9 mouse cellular contexts compared by ENCODE assay signal in the genomic region with DNA sequence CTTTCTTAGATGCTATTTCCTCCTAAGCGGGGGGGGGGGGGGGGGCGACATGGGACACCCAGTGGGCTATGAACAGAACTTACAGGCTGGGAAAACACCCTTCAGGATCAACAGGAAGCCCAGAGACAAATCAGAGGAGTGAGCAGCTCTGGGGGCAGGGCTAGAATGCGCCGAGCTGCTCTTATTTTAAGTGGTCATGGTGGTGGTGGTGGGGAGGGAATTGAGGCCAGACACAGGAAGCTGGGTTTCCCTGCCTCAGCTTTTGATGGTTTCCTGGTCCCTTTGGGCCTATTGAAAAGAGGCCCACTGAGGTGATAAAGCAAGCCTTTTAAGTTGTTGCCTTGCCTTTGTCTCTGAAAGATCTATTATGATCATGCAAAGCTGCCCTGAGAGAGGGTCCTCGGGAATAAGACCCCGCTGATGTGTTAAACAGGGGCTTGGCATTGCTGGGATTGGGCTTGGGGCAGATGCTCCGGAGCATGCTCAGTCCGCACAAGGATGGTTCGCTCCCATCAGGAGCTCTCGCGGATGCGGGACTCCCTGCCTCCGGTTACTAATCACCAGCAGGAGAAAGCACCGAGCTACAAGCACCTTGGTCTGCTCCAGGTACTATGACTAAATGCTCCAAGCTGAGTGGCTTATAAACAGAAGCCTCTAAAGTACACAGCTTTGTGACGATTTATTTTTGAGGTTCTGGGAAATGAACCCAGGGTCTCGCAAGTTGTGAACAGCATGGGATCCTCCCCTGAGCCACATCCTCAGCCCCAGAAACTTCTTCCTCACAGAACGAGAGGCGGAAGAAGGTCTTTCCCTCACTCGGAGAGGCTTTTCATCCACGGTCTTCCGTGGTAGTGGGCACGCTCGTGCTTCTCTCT. TPM values are rescaled to one million over a fixed set of nuclear protein-coding genes. Genes with fewer than 3 reads are reported as not detected.
DNase-seq lines count a peak whose midpoint lies in the region; ATAC-seq and TF ChIP-seq lines count a peak whose summit lies in the region.
"Had no signal": no experiment of that assay in that cellular context is flagged by ENCODE, and none has a peak within 500 bp of the region (broad histone marks: within the 10 kb centered on the region; RNA-seq: fewer than 3 reads in every experiment).

No protein-coding gene starts in this region.

- no peak for TF ChIP-seq POLR2A in CH12.LX (IDR thresholded peaks at IDR 0.05; ENCODE audit: low read depth, low read length)
- TF ChIP-seq POLR2A in cerebellum, adult 2 months (IDR thresholded peaks at IDR 0.05; ENCODE audit: borderline replicate concordance, insufficient read depth, low read length), result no peak

- H3K4me2 ChIP-seq in CH12.LX (ENCODE audit: insufficient read depth, low read depth, poor library complexity, severe bottlenecking), result no peak overlapping the region; the same call in 1 of the 2 replicates
- H3K4me2 ChIP-seq: lung, embryonic 14.5 days had no signal

- H3K4me3 ChIP-seq in CH12.LX (replicated peaks in 1 of 3; ENCODE audit: low read depth in 2 of 3, low read length in 2 of 3, poor library complexity in 1 of 3), result no peak overlapping the region
- no peak overlapping the region for H3K4me3 ChIP-seq in cerebellum, adult 2 months (replicated peaks; ENCODE audit: insufficient read depth, low read depth, low read length)

- no peaks in the 10 kb centered on the region for H3K9me3 ChIP-seq in CH12.LX (replicated peaks; ENCODE audit: low read length)

- TF ChIP-seq CTCF in CH12.LX (conservative IDR thresholded peaks at IDR 0.05 in 1 of 2, IDR thresholded peaks at IDR 0.05 in 1 of 2; ENCODE audit: low read depth in 2 of 2, low read length in 2 of 2), result no peak
- TF ChIP-seq CTCF in cerebellum, adult 2 months (IDR thresholded peaks at IDR 0.05; ENCODE audit: borderline replicate concordance, insufficient read depth, low read depth, low read length), result no peak

- in situ Hi-C loops in CH12.LX (cut with MboI; ENCODE audit: low pct_ligation_motif_present, low pct_unique_long_range_greater_than_20kb, low sequenced_read_pairs), result loop anchor here (25.0 kb wide), 1 partner anchor 323 kb away; a partner anchor contains a TSS

- TF ChIP-seq EP300 in CH12.LX (IDR thresholded peaks at IDR 0.05; ENCODE audit: low read length), result no peak

- H3K27me3 ChIP-seq in CH12.LX (replicated peaks), result no peaks in the 10 kb centered on the region
- H3K27me3 ChIP-seq in cerebellum, adult 2 months (ENCODE audit: control insufficient read depth, insufficient read depth, low read length), result no peaks in the 10 kb centered on the region

- H3K27ac ChIP-seq in CH12.LX (ENCODE audit: insufficient read depth, low read depth), result no peak overlapping the region
- H3K27ac ChIP-seq in cerebellum, adult 2 months (ENCODE audit: insufficient read depth, low read length), result no peak overlapping the region

- DNase-seq in CD4-positive, CD25-positive, alpha-beta regulatory T cell, adult 2 months (ENCODE audit: low read depth, low spot score), result peak; percentile 66
- DNase-seq in CH12.LX (ENCODE audit: extremely low read depth), result peak; percentile 49
- peak; percentile 35 for DNase-seq in mesoderm, embryonic 11.5 days (ENCODE audit: low read depth, low spot score)
- DNase-seq in cerebellum, adult 2 months, result no peak
- DNase-seq in cerebellum, adult 11-12 months, result no peak
- DNase-seq in right cerebral cortex, postnatal 10 days (ENCODE audit: low spot score in 2 of 2), result no peak
- DNase-seq: gastrocnemius, postnatal 25 days; lung, embryonic 14.5 days had no signal

- no peak for TF ChIP-seq RAD21 in CH12.LX (IDR thresholded peaks at IDR 0.05; ENCODE audit: low read depth, low read length)

- peak; percentile 76 to 89 for ATAC-seq in hematopoietic stem cell, adult 5-6 weeks (replicated peaks in 1 of 2; ENCODE audit: insufficient read depth in 1 of 2, low FRiP score in 2 of 2, low TSS enrichment in 1 of 2, low read depth in 1 of 2, poor library complexity in 2 of 2, severe bottlenecking in 2 of 2)

- dilution Hi-C loops in CH12.LX (cut with MboI; ENCODE audit: extremely low pct_ligation_motif_present, extremely low pct_unique_long_range_greater_than_20kb, low sequenced_read_pairs), result no loop called here

- H3K9ac ChIP-seq in CH12.LX (ENCODE audit: insufficient read depth, low read depth), result no peak overlapping the region
- H3K9ac ChIP-seq: lung, embryonic 14.5 days had no signal

- H3K36me3 ChIP-seq in CH12.LX (replicated peaks in 1 of 2; ENCODE audit: control insufficient read depth in 1 of 2, insufficient read depth in 1 of 2, low read length in 1 of 2), result no peaks in the 10 kb centered on the region

- H3K79me2 ChIP-seq in CH12.LX (replicated peaks; ENCODE audit: control insufficient read depth, extremely low read depth, insufficient read depth, poor library complexity, severe bottlenecking), result no peaks in the 10 kb centered on the region

- peaks cover 4 to 26% of the 10 kb centered on the region in 2 experiments for H3K4me1 ChIP-seq in CH12.LX (ENCODE audit: control insufficient read depth in 1 of 2, insufficient read depth in 2 of 2)
- H3K4me1 ChIP-seq in cerebellum, adult 2 months (ENCODE audit: control insufficient read depth, insufficient read depth, low read length), result peaks cover 14% of the 10 kb centered on the region

- WGBS in cerebellum, adult 2 months, result 58% methylated on average over 23 of the region's 23 CpGs

TF ChIP-seq in CH12.LX, 34 proteins besides CTCF, POLR2A, EP300 and RAD21:
- TF ChIP-seq ETS1 (conservative IDR thresholded peaks at IDR 0.05; ENCODE audit: low read depth, low read length) (peak; percentile 7; the same call in 1 of the 2 replicates), ELF1 (IDR thresholded peaks at IDR 0.05; ENCODE audit: low read depth, low read length) (peak; percentile 43; the same call in 1 of the 2 replicates), JUN (IDR thresholded peaks at IDR 0.05; ENCODE audit: insufficient read depth, low read depth, low read length) (no peak), MAZ (IDR thresholded peaks at IDR 0.05; ENCODE audit: low read depth, low read length) (no peak)

RNA-seq across cellular contexts. Expression of a gene that starts 46.2 kb away (rescaled TPM):
- total RNA-seq in CH12.LX (2012; rRNA removed) (8.1 and 19.9 TPM in 2 replicates), CH12.LX (2014; rRNA removed) (14.5 and 18.9 TPM in 2 replicates)
- 10.6 and 10.9 TPM in 2 replicates for polyA plus RNA-seq in CH12.LX (2012; ENCODE audit: insufficient read length, low read depth)
- 58.9 and 75.6 TPM in 2 replicates for total RNA-seq in hematopoietic stem cell, adult 5-6 weeks (2017)
- polyA plus RNA-seq in cerebellum, adult 2 months (2012; rRNA removed), result 71.8 and 72.4 TPM in 2 replicates

Comparison
In these comparisons a context has a peak if more than half of its experiments do, and no peak if none do; other contexts are left out.
1. DNase-seq: peak in CD4-positive, CD25-positive, alpha-beta regulatory T cell, adult 2 months (single experiment), CH12.LX (single experiment) and mesoderm, embryonic 11.5 days (single experiment); none in cerebellum, adult 2 months (0 of 2), cerebellum, adult 11-12 months (single experiment) and right cerebral cortex, postnatal 10 days (0 of 2).